Mouse (Mus musculus) kidney, postnatal 0 days (tissue): Measurements from ENCODE around the gene Gtf3c2. TPM values are rescaled to one million over a fixed set of nuclear protein-coding genes. Genes with fewer than 3 reads are reported as not detected.

ENCODE experiments used
- ATAC-seq: fragments of 200-750 bp; cut with Nextera tagmentation; replicated peaks from 2 replicates; pipeline ENCODE4 v1.8.0; 2017; ENCODE audit warnings: low read depth, moderate number of reproducible peaks, moderate TSS enrichment, moderate library complexity; ENCODE audit not compliant: low FRiP score
- DNase-seq: peaks from one replicate; pipeline ENCODE4 v3.0.0-alpha.2; 2016; ENCODE audit warnings: low spot score
- H3K27ac ChIP-seq: fragments of 300-500 bp; sonication (generic); 2 replicates; pipeline ENCODE4 v1.5.1; 2014; ENCODE audit warnings: mild to moderate bottlenecking
- H3K27me3 ChIP-seq: fragments of 300-500 bp; sonication (generic); 2 replicates; pipeline ENCODE4 v1.6.1; 2014; ENCODE audit warnings: low read length, mixed read lengths; ENCODE audit not compliant: insufficient read depth
- H3K36me3 ChIP-seq: fragments of 300-500 bp; sonication (generic); 2 replicates; pipeline ENCODE4 v1.6.1; 2014; ENCODE audit warnings: low read length, mixed read lengths; ENCODE audit not compliant: insufficient read depth
- H3K4me1 ChIP-seq: fragments of 300-500 bp; sonication (generic); replicated peaks from 2 replicates; pipeline ENCODE4 v1.6.1; 2014; ENCODE audit warnings: antibody characterized with exemption, low read length, mixed read lengths; ENCODE audit not compliant: insufficient read depth
- H3K4me2 ChIP-seq: fragments of 300-500 bp; sonication (generic); 2 replicates; pipeline ENCODE4 v1.6.1; 2014; ENCODE audit warnings: mild to moderate bottlenecking, low read length, moderate library complexity, mixed read lengths
- H3K4me3 ChIP-seq: fragments of 300-500 bp; sonication (generic); replicated peaks from 2 replicates; pipeline ENCODE4 v1.5.1; 2014; ENCODE audit warnings: low read depth, low read length
- H3K9ac ChIP-seq: fragments of 300-500 bp; sonication (generic); 2 replicates; pipeline ENCODE4 v1.6.1; 2014; ENCODE audit warnings: low read depth, low read length
- H3K9me3 ChIP-seq: fragments of 300-500 bp; sonication (generic); replicated peaks from 2 replicates; pipeline ENCODE4 v1.6.1; 2016; ENCODE audit warnings: low read length, inconsistent platforms, mixed read lengths
- CTCF ChIP-seq: IDR thresholded peaks from 2 replicates; pipeline ENCODE4 v1.5.1; 2016; ENCODE audit warnings: antibody characterized with exemption, low read depth, mild to moderate bottlenecking, moderate library complexity
- WGBS: fragments of 180-500 bp; shearing (Covaris S2); extraction: QIAGEN DNeasy Blood & Tissue Kit; methylation state at CpG from one replicate; pipeline ENCODE4 v1.1.7; 2014; 5-methylcytosine and 5-hydroxymethylcytosine counted together
- polyA plus RNA-seq: library from polyadenylated mRNA; unstranded; fragments of >200 nt; fragmentation: Nextera tagmentation; extraction: Ambion mirVana; gene quantifications from 2 replicates; pipeline ENCODE4 v1.2.1, GENCODE M21; 2015

Gene Gtf3c2
- polyA plus RNA-seq, 1 experiment from 2014 or later, result 42.5 TPM

DNA sequence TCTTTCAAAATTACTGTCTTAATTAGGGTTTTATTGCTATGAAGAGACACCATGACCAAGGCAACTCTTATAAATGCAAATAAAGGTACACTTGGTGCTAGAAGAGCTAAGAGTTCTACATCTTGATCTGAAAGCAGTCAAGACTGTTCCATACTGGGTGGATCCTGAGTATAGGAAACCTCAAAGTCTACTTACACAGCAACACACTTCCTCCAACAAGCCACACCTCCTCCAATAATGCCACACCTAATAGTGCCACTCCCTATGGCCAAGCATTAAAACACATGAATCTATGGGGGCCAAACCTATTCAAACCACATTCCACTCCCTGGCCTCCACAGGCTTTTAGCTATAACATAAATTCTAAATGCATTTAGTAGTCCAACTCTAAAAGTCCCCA, 17.5 kb downstream of the Gtf3c2 start:
- Histone ChIP-seq H3K27ac (no peak overlapping the region), H3K36me3 (peaks cover 81% of the 10 kb centered on the region), H3K9me3 (no peaks in the 10 kb centered on the region), H3K4me2 (no peak overlapping the region), H3K9ac (no peak overlapping the region), H3K4me3 (no peak overlapping the region), H3K4me1 (no peaks in the 10 kb centered on the region), H3K27me3 (no peaks in the 10 kb centered on the region)
- ATAC-seq (no peak), DNase-seq (no peak)
- no peak for TF ChIP-seq CTCF

DNA sequence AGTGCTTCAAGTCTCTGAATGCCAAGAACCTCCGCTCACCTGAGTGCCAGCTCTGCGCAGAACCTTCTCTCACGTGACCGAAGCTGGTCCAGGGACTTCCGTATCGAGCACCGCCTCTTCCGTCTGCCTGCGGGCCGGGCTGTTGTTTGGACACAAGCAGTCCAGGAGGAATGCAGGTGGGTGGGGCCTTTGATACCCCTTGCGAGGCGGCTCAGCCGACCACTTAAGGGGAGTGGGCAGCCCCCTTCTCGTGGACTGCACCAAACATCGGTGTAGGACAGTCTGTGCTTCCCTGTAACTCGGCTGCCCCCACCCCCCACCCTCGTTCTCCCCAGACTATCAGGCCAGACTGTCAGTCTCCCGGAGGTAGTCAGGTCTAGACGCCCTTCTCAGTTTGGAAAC, 25.8 kb downstream of the Gtf3c2 start, which contains the start of gene Mpv17:
Mpv17 (minus strand) TSS at position 100 of the 402 bp plus-strand sequence.
- Histone ChIP-seq H3K9ac (peak within 1 kb of the TSS; percentile 63), H3K27me3 (no peaks in the 10 kb centered on the region), H3K4me2 (peak within 1 kb of the TSS; percentile 75), H3K4me1 (peaks cover 8% of the 10 kb centered on the region; the same call in 1 of the 2 replicates), H3K27ac (peak within 1 kb of the TSS; percentile 70), H3K9me3 (no peaks in the 10 kb centered on the region), H3K4me3 (peak within 1 kb of the TSS; percentile 57), H3K36me3 (peaks cover 25% of the 10 kb centered on the region)
- WGBS, result under 1% methylated on average over 19 of the region's 19 CpGs
- TF ChIP-seq CTCF, result no peak
- peak; percentile 93 for DNase-seq
- ATAC-seq, result peak; percentile 91

DNA sequence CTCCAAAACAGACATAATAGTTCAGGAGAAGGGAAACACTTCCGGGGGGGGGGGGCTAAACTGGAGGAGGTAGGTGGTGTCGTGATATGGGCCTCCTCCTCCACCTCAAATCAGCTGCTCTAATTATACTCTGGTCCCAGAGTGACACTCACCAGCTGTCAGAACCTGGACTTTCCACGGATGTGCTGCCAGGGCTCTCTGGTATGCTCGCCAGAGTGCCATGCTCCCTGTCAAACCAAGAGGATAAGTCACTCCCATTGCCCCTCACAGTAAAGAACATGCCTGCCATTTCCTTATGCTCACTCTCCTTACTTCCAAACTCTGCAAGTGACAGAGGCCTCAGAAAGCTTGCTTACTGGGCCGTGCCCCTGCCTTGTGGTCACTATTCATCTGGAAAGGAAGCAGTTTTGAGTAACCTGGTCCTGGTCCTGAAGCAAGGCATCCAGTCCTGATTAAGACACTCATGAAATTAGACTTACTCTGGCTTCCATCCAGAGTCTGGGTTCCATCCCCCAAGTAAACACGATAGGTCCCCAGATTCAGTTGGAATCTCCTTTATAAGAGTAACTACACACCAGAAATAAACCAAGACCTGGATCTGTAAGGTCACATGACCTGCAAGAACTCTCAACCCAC, 26.3 kb downstream of the Gtf3c2 start:
- H3K9ac ChIP-seq, result peak overlapping the region; percentile 63
- no peaks in the 10 kb centered on the region for H3K9me3 ChIP-seq
- H3K27ac ChIP-seq, result peak overlapping the region; percentile 58; the same call in 1 of the 2 replicates
- H3K36me3 ChIP-seq, result peaks cover 20% of the 10 kb centered on the region
- 30% methylated on average over 6 of the region's 6 CpGs for WGBS
- DNase-seq (no peak), ATAC-seq (peak; percentile 23; the same call in 1 of the 2 replicates)
- peak overlapping the region; percentile 57 for H3K4me3 ChIP-seq
- H3K27me3 ChIP-seq, result no peaks in the 10 kb centered on the region
- TF ChIP-seq CTCF, result no peak
- H3K4me2 ChIP-seq, result peak overlapping the region; percentile 75
- H3K4me1 ChIP-seq, result peaks cover 8% of the 10 kb centered on the region; the same call in 1 of the 2 replicates

DNA sequence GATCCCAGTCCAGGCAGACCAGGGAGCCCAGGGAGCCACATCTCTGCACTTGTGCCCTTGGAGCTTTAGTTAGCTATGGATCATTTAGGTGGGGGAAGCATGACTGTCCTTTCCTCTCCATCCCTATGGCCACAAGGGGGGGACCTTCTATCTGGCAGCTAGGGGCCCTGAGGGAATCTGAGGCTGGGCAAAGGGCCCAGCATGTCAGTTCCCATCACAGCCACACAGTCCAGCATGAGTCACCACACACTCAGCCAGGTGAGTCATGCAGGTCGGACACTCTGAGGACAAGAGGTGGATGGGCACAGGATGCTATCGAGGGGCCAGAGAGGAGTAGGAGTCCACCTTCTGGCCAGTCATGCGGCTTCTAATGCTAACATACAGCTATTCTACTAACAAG, 28.2 kb downstream of the Gtf3c2 start:
- Histone ChIP-seq H3K9me3 (no peaks in the 10 kb centered on the region), H3K9ac (0 out of 2 replicates have a peak overlapping the region, but pooled peaks have one; percentile 8), H3K4me1 (peaks cover 8% of the 10 kb centered on the region; the same call in 1 of the 2 replicates), H3K27ac (no peak overlapping the region), H3K4me2 (no peak overlapping the region), H3K36me3 (peaks cover 4% of the 10 kb centered on the region; the same call in 1 of the 2 replicates), H3K4me3 (no peak overlapping the region), H3K27me3 (no peaks in the 10 kb centered on the region)
- TF ChIP-seq CTCF, result peak; percentile 40; the same call in 1 of the 2 replicates
- ATAC-seq (0 out of 2 replicates have a peak, but pooled peaks have one; percentile 30), DNase-seq (peak; percentile 5)
- 63% methylated on average over 3 of the region's 3 CpGs for WGBS

DNA sequence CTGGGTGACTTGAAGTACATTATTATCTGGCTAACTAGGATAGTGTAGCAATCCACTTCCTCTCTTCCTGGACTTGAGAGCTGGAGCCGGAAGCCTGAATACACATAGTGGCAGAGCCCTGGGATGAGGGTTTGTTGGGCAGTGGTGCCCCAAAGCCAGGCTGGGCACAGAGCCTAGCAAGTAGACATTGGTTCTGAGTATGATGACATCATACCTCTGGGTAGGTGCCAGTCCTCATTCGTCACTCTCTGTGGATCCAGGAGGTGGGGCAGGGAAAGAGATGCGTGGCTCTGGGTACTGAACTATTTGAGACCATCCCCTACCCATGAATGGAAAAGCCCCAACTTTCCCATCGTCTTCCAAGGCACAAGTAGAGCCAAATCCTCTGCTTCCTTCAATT, 30.2 kb downstream of the Gtf3c2 start:
- no peak for TF ChIP-seq CTCF
- 96% methylated on average over 4 of the region's 4 CpGs for WGBS
- no peak for ATAC-seq

DNA sequence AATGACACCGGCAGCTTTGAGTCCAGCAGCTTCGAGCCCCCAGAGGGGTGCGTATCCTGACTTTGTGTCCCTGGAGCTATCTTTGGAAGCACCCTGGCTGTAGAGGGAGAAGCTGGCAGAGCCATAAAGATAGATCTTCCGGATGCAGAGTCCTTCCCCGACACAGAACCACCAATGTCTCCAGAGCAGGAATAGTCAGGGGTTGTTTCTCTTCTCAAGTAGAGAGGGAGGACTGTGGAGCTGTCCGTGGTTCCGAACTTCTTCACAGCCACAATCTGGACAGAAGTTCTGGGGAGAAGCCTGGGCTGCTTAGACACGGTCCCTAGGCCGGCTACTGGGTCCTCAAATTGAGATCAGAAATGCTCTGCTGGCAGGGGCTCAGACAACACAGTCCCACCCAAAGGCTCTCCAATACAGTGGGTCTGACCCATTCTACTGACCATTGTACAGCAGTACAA, 40.9 kb downstream of the Gtf3c2 start:
- 9% methylated on average over 9 of the region's 9 CpGs for WGBS
- no peak for TF ChIP-seq CTCF
- peaks cover under 1% of the 10 kb centered on the region; the same call in 1 of the 2 replicates for H3K36me3 ChIP-seq
- no peaks in the 10 kb centered on the region for H3K9me3 ChIP-seq
- no peak overlapping the region for H3K9ac ChIP-seq
- no peak overlapping the region for H3K27ac ChIP-seq
- 0 out of 2 replicates have a peak overlapping the region, but pooled peaks have one; percentile 20 for H3K4me3 ChIP-seq
- peaks cover 48% of the 10 kb centered on the region for H3K27me3 ChIP-seq
- ATAC-seq, result no peak
- DNase-seq, result peak; percentile 66
- H3K4me1 ChIP-seq, result peaks cover 7% of the 10 kb centered on the region; the same call in 1 of the 2 replicates
- H3K4me2 ChIP-seq, result peak overlapping the region; percentile 40

More for the DNA sequence above, 30.2 kb downstream of the Gtf3c2 start:
- H3K9me3 ChIP-seq, result no peaks in the 10 kb centered on the region
- DNase-seq, result no peak
- H3K9ac ChIP-seq, result no peak overlapping the region
- H3K36me3 ChIP-seq, result peaks cover 4% of the 10 kb centered on the region; the same call in 1 of the 2 replicates
- no peaks in the 10 kb centered on the region for H3K27me3 ChIP-seq
- H3K4me2 ChIP-seq, result no peak overlapping the region
- H3K27ac ChIP-seq, result no peak overlapping the region
- peaks cover 8% of the 10 kb centered on the region; the same call in 1 of the 2 replicates for H3K4me1 ChIP-seq
- no peak overlapping the region for H3K4me3 ChIP-seq
